Mouse (Mus musculus) layer of hippocampus, postnatal 25 days (tissue): Measurements from ENCODE around the gene Glipr1l3. TPM values are rescaled to one million over a fixed set of nuclear protein-coding genes. Genes with fewer than 3 reads are reported as not detected.
"Not testable (repeated sequence)": the region's sequence is repeated elsewhere in the genome, so short reads cannot be mapped to it uniquely, and the experiment has no call there.

Experiments used
- DNase-seq, 2 experiments: peaks; one replicate each; pipeline ENCODE4 v3.0.0; 2022; ENCODE audit warnings: mixed read lengths in 2 of 2, low spot score in 1 of 2; ENCODE audit errors: extremely low spot score in 1 of 2
- total RNA-seq, 2 experiments: library from RNA; stranded (reverse); gene quantifications; 2 replicates each; pipeline ENCODE4 v1.2.3; 2021

The Glipr1l3 gene
- total RNA-seq, result not detected

GRCm38 (mm10) chr10:112159882-112160560 lies at the start of gene Glipr1l3:
Glipr1l3 (minus strand) TSS chr10:112160327.
- DNase-seq, result peak; percentile 71 to 96

GRCm38 (mm10) chr10:112203463-112203862 lies 43.3 kb upstream of the Glipr1l3 start:
- DNase-seq, result peak in 1 of 2 experiments; percentile 40

GRCm38 (mm10) chr10:112193919-112194318 lies 33.8 kb upstream of the Glipr1l3 start:
- not testable (repeated sequence) for DNase-seq

- DNase-seq, result not testable (repeated sequence)
These were observed 16.9 kb upstream of the Glipr1l3 start for GRCm38 (mm10) chr10:112177027-112177426.

GRCm38 (mm10) chr10:112163168-112163766 lies 3.1 kb upstream of the Glipr1l3 start, which contains the start of gene Caps2:
Caps2 (plus strand) TSS chr10:112163621.
- no peak for DNase-seq

- DNase-seq, result no peak
These were observed 20.3 kb downstream of the Glipr1l3 start for GRCm38 (mm10) chr10:112139834-112140233.

- no peak for DNase-seq
These were observed 21.2 kb downstream of the Glipr1l3 start for GRCm38 (mm10) chr10:112138871-112139430.

GRCm38 (mm10) chr10:112138050-112138870 lies 21.9 kb downstream of the Glipr1l3 start:
- DNase-seq, result peak in 1 of 2 experiments; percentile 24

GRCm38 (mm10) chr10:112132194-112132593 lies 27.9 kb downstream of the Glipr1l3 start:
- no peak for DNase-seq

GRCm38 (mm10) chr10:112127682-112128230 lies 32.4 kb downstream of the Glipr1l3 start:
- not testable (repeated sequence) for DNase-seq

- DNase-seq, result not testable (repeated sequence)
These were observed 35.0 kb downstream of the Glipr1l3 start for GRCm38 (mm10) chr10:112125090-112125489.

GRCm38 (mm10) chr10:112110401-112110800 lies 49.7 kb downstream of the Glipr1l3 start:
- DNase-seq, result no peak

GRCm38 (mm10) chr10:112105785-112106184 lies 54.3 kb downstream of the Glipr1l3 start:
- peak; percentile 50 to 75 for DNase-seq

Other genes with a start within 250 kb of the Glipr1l3 start
- gene Krr1, start 187.7 kb downstream of the Glipr1l3 start, total RNA-seq, result 10 to 100 TPM; 38.1 to 38.6 TPM
- gene Glipr1, start 157.7 kb downstream of the Glipr1l3 start, total RNA-seq, result 1 to 10 TPM; 2.6 to 3.0 TPM
- gene Glipr1l1, start 100.1 kb downstream of the Glipr1l3 start, total RNA-seq, result not detected
- not detected for gene Glipr1l2, start 77.0 kb downstream of the Glipr1l3 start, total RNA-seq
- gene Caps2, start 3.3 kb upstream of the Glipr1l3 start, total RNA-seq, result under 1 TPM; 0.10 to 0.21 TPM
- gene Kcnc2, start 110.8 kb upstream of the Glipr1l3 start, total RNA-seq, result 10 to 100 TPM; 79.4 to 82.8 TPM